Mouse (Mus musculus): ENCODE data around the gene Laptm5.

Gene Laptm5

DNA sequence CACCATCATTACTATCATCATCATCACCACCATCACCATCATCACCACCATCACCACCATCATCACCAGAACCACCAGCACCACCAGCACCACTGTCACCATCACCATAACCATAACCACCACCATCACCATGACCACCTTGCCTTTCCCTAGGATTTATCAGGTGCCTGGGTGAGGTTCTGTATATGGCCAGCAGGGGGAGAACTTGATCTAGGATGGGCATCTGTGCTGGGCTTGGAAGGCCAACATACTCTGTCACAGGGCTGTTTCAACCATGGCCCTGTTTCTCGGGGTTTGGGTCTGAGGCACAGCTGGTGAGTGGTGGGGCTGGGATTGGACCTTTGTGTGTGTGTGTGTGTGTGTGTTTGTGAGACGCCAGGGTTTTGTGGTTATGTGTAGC is 16.6 kb upstream of the Laptm5 start:
- in situ Hi-C loops (cut with MboI, MseI) = loop anchor here (5.0 kb wide), 1 partner anchor 51 kb away; no protein-coding TSS in a partner anchor

DNA sequence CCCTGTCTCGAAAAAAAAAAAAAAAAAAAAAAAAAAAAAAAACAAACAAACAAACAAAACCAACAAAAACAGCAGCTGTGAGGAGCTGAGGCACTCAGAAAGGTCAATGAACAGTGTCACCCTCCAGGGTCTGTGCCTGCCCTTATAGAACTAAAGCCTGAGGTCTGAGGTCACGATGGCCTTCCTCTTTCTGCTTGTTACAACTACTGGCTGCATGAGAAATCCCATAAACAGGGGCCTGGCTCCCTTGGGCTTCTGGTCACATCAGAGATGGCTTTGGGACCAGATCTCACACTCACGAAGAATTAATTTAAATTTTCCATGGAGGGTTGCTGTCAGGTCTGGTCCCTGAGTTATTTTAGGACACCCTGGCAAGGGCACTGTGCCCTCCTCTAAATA is 13.5 kb upstream of the Laptm5 start:
- in situ Hi-C loops (cut with MboI, MseI) = loop anchor here (5.0 kb wide), 1 partner anchor 48 kb away; no protein-coding TSS in a partner anchor

DNA sequence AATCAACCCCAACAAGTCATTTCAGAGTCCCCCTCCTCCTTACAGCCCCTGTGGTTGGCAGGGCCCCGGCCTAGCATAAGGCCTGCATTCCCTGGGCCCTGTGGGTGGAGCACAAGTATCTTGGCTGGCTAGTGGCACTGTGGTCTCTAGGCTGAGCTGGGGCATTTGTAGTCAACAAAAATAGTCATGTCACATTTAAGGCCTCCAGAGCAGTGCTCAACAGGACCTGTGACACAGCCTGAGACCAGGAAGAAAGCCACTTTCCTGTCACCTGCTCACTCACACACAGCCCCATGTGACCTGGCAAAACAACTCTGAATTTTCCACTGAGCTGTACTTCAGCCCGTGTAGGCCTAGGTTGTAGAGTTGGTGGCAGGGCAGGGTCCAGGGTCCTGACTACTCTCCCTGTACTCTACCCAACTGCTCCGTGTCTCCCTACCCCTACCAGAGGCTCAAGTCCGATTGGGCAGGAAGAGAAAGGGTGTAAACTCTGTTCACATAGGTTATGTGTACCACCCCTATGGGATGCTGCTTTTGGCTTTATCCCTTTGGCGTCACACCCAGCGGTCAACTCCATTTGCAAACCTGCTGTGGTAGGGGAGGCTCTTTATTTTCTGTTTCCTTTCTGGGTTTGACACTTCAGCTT is 13.0 kb upstream of the Laptm5 start:
- in situ Hi-C loops (cut with MboI, MseI) = loop anchor here (5.0 to 25.0 kb wide), 5 partner anchors 47 to 1412 kb away; partner anchors contain the start of genes Gm10300, Pum1 and Rab42

DNA sequence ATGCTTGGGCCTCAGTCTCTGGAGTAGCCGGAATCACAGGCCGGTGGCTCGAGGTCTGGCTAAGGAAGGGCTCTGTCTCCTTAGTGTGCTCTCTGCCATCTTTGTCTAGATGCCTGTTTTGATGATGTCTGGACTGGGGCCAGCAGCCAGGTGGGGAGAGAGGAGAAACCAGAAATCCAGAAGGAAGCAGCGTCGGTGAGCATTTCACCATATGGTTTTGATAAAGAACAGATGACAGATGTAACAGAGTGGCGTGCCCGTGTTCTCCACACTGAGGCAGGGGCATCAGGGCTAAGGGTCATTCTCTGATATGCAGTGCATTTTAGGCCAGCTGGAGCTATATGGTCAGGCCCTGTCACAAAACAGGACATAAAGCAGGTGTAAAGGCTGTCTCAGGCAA is 12.2 kb upstream of the Laptm5 start:
- in situ Hi-C loops (cut with MboI, MseI) = loop anchor here (10.0 to 25.0 kb wide), 4 partner anchors 236 to 1412 kb away; partner anchors contain the start of genes Gm10300, Pum1 and Rab42

DNA sequence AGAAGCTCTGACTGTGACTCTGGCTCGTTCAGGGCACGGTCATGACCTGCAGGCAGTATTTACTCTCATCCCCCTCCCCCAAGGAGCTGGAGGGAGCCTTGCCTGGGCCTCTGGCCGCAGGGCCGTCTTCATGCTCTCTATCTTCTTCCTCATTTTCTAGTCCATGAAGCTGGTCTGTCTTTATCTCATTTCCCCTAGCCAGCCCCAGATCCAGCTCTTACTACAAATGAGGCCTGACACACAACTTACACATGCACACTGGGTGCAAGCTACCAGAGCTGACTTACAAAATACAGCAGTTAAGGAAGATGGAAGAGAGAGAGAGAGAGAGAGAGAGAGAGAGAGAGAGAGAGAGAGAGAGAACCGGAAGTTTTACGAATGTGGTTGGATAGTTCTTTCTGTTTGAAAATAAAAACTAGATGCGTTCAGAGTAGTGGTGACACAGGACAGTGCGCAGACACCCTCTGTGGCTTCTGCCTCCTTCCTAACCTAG is 10.6 kb upstream of the Laptm5 start:
- in situ Hi-C loops (cut with MboI, MseI) = loop anchor here (10.0 to 25.0 kb wide), 4 partner anchors 238 to 1410 kb away; partner anchors contain the start of genes Gm10300, Pum1 and Rab42

DNA sequence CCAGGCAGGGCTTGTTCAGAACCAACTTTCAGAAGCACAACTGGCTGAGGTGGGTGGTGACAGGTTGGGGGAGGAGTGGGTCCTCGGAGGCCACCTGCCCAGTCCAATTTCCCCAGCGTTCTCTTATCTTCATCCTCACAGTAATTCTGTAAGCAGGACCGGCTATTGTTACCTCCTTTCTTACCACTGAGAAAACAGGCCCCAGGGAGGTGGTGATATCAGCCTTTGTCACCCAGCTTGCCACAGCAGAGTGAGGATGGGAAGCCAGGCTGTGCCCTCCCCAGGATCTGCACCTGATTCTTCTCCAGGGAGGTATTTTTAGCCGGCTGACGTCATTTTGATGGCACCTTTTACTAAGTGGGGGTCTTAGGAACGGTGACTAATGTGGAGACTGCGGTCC is 7.9 kb upstream of the Laptm5 start:
- in situ Hi-C loops (cut with MboI, MseI) = loop anchor here (10.0 to 25.0 kb wide), 4 partner anchors 240 to 1407 kb away; partner anchors contain the start of genes Gm10300, Pum1 and Rab42

DNA sequence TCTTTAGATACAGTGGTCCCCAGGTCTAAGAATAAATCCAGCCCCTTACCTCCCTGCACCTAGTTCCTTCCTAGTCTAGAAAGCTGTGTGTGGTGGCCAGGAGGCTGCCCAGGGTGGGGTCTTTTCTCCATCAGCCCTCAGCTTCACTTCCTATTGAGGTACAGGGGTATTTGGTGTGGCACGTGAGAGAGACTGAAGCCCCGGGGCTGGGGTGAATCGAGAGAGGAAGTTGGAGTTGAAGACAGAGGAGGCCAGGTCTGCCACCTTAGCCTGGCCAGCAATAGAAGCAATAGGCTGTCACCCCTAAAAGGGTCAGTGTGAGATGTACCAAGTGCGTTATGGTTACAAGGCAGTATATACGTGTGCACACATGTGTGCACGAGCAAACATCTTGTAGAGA is 7.0 kb upstream of the Laptm5 start:
- in situ Hi-C loops (cut with MboI, MseI) = loop anchor here (10.0 to 25.0 kb wide), 4 partner anchors 241 to 1406 kb away; partner anchors contain the start of genes Gm10300, Pum1 and Rab42

DNA sequence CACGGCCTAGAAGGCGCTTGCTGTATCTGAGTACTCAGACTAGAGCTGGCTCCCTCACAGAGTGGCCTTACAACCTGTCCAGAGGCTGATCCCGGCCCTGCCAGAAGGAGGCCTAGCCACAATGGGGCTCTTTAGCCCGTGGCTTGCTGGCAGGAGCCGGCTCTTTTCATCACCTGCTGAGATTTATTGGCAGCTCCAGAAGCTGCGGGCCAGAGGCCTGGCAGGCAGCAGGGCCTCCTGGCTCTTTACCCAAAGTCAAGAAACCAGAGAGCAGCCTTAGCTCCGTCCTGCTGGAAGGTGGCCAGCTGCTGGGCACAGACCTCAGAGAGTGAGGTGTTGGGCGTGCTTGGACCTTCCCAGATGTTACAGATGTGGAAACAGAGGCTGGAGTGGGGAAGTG is 6.6 kb upstream of the Laptm5 start:
- in situ Hi-C loops (cut with MboI, MseI) = loop anchor here (10.0 to 25.0 kb wide), 4 partner anchors 241 to 1406 kb away; partner anchors contain the start of genes Gm10300, Pum1 and Rab42

DNA sequence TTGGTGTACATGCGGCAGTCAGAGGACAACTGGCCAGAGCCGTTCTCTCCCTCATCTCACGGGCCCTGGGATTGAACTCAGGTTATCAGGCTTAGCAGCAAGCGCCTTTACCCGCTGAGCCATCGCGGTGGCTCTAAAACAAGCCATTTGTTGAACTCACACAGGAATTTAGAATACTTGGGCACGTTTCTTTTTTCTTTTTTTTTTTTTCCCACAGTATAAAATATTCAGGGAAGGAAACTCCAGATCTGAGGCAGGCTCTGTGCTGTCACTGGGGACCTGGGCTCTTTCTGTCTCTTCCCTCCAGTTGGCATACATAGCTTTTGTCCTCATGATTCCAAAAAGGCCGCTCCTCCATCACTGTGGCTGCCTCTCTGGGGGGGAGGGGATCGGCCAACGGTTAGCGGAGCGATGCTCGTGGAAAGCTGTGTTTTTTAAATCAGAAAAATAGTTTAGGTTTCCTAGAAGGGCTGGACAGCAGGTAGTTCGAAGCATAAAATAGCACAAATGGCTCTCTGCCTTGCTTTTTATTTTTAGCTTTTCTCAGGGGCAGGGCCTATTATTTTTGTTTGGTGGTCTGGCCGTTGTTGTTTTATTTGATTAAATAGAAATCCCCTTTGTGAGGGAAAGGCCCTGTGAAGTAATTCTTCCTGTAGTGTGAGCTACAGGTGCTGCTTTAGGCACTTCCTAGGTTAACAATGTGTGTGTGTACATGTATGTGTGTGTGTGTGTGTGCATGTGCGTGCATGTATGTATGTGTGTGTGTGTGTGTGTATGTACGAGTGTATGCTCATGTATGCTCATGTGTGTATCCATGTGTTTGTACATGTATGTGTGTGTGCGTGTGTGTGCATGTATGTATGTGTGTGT is 5.5 kb upstream of the Laptm5 start:
- in situ Hi-C loops (cut with MboI, MseI) = loop anchor here (10.0 to 25.0 kb wide), 4 partner anchors 243 to 1405 kb away; partner anchors contain the start of genes Gm10300, Pum1 and Rab42

DNA sequence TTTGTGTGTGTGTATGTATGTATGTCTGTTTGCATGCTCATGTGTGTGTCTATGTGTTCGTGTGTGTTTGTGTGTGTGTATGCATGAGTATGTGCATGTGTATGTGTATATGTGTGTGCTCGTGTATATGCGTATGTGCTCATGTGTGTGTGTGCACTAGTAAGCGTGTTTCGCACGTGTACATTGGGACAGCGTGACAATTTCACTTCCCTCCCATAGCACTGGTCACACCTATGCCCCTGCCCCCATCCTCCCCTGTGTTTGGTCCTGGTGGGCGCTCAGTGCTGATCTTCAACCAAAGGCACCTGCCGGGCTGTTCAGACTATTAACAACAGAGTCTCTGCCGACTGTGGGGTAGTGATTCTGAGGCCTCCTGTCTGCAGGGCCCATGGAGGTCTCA is 4.8 kb upstream of the Laptm5 start:
- in situ Hi-C loops (cut with MboI, MseI) = loop anchor here (10.0 to 25.0 kb wide), 4 partner anchors 243 to 1404 kb away; partner anchors contain the start of genes Gm10300, Pum1 and Rab42

DNA sequence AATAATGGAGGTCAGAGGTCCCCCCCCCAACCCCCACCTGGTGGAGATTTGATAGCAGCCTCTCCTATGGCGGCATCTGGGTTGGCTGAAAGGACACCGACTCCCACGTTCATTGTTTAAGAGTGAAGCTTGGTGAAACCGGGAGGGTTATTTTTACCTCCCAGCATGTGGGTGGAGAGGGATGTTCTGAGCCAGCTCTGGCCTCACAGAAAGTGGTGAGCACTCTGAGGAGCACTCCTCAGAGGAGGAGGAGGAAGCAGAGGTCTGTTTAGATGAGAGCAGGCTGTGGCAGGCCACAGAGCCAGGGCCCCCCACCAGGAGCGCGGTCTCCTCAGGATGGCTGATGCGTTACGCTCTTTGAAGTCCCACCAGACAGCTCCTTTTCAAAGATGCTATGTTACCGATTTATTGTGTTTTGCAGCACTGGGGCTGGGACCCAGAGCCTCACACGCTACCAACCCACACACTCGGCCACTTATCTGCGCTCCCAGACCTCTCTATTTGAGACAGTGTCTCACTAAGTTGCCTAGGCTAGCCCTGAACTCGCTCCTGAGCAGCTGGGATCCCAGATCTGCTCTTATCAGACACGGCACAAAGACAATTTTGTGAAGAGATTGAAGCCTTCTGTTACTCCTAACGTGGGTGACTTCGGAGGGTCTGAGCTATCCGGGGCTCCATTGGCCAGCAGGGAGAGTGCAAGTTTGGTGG is 3.6 kb upstream of the Laptm5 start:
- in situ Hi-C loops (cut with MboI, MseI) = loop anchor here (10.0 to 25.0 kb wide), 4 partner anchors 245 to 1403 kb away; partner anchors contain the start of genes Gm10300, Pum1 and Rab42

DNA sequence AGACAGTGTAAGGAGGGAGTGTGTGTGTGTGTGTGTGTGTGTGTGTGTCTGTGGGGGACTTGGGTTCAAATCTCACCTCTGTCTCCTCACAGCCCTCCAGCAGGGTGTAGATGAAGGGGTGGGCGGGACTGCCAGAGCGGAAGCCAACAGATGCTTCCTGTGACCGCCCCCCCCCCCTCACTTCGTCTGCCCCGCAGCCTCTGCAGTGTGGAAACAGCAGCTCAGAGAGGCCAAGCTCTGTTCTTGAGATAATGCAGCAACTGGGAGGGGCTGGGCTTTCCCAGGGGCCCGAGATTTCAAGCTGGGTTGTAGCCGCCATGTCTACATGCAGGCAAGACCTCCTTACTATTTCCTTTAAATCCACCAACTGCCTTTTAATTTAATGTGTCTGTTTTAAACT is 2.3 kb upstream of the Laptm5 start:
- in situ Hi-C loops (cut with MboI, MseI) = loop anchor here (25.0 kb wide), 3 partner anchors 1148 to 1402 kb away; partner anchors contain the start of genes Gm10300 and Rab42

DNA sequence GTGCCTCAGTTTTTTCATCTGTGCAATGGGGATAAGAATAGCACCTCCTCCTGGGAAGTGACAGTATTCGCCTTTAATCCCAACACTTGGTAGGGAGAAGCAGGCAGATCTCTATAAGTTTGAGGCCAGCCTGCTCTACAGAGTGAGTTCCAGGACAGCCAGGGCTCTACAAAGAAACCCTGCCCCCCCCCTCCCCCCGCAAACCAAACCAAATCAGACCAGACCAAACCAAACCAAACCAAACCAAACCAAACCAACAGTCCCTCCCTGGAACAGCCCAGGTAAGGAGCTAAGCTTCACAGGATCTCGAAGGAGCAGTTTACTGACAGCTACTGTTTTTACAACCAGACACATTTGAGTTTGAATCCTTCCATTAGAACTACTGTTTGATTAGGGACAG is 299 bp upstream of the Laptm5 start:
- in situ Hi-C loops (cut with MboI, MseI) = loop anchor here (25.0 kb wide), 3 partner anchors 1150 to 1400 kb away; partner anchors contain the start of genes Gm10300 and Rab42

DNA sequence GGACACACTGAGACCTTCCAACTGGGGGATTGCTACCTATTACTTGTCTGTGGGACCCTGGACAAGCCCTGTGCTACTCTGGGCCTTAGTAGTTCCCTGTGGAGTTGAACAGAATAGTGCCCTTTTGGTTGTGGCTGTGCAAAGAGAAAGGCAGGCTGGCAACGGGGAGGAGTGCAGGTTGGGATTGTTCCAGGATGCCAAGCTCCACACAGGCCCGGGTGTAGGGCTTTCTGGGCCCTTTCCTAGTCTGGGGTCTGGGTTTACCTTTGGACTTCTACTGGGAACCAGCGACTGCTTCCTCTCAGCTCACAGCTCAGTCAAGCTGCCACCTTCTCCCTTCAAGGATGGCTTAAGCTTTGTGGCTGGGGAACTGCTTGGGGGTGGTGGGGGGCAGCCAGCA is 586 bp downstream of the Laptm5 start:
- in situ Hi-C loops (cut with MboI, MseI) = loop anchor here (25.0 kb wide), 3 partner anchors 1149 to 1399 kb away; partner anchors contain the start of genes Gm10300 and Rab42

DNA sequence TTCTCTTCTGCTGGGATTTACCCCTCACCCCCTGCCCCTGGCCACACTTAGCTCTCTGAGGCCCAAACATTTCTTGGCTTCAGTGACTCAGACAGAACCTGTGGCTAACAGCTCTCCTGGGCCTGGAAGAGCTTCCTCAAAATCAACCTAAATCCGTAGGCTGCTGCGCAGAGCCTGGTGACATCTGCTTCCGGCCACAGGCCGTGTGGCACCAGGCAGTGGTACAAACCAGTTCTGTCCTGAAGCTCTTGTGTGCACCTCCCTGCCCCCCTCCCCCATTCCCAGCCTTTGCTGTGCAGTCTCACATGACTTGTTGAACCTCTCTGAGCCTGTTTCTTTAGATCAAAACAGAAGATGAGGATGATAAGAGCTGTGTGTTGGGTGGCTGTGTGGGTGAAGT is 1.1 kb downstream of the Laptm5 start:
- in situ Hi-C loops (cut with MboI, MseI) = loop anchor here (25.0 kb wide), 3 partner anchors 1148 to 1398 kb away; partner anchors contain the start of genes Gm10300 and Rab42

DNA sequence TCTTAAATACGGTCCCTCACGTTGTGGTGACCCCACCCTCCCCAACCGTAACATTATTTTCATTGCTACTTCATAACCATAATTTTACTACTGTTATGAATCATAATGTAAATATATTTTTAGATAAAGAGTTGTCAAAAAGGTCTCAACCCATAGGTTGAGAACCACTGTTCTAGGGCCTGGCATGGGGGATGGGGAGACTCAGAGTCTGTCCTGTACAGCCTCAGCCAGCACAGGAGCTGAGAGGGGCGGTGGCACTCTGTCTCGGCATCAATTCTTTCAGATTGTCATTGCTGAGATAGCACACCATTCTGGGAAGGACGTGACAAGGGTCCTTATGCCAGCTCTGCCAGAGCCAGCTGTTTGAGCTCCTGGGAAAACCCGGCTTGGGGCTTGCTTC is 1.6 kb downstream of the Laptm5 start:
- in situ Hi-C loops (cut with MboI, MseI) = loop anchor here (25.0 kb wide), 3 partner anchors 1148 to 1398 kb away; partner anchors contain the start of genes Gm10300 and Rab42

DNA sequence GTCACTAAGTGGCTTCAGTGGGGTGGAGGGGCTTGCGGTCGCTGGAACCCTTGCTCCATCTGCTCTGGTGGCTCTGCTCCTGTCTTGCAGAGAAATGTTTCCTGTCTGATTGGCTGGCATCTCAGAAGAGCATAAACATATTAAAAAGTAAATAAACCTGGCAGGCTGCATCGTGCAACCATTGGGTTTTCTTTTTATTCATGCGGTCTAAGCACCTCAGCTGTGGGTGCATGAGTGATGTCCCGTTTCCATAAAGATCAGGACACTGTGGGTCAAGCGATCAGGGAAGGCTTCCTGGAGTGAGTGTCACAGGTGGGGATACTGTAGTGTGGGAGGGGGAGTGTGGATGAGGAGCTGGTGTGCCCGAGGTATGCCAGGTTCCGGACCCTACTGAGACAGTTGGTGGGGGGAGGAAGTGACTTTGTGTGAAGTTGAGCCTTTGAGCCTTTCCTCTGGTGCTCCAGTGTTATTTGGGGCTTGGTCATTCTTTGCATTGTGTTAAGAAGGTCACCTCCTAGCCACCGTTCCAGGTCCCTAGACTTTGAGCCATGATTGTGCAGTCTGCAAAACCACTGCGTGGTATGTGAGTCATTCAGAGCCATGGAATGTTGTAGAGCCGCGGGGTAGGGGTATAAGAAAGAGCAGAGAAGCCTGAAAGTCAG is 2.2 kb downstream of the Laptm5 start:
- in situ Hi-C loops (cut with MboI, MseI) = loop anchor here (25.0 kb wide), 3 partner anchors 1147 to 1397 kb away; partner anchors contain the start of genes Gm10300 and Rab42

DNA sequence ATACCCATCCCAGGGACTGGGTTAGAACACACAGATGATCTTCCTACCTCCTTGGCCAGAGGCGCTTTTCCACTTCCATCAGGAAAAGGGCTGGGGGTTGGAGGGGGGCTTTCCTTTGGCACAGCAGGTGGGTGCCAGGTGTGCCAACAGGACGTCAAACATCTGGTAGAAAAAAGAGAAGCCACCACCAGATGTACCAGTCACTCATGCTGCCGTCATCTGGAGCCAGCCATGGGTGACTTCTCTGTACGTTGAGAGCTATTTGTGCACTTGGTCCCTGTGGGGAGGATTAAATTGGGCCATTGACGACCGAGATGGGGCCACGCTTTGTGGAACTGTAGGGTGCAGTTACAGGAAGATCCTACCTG is 2.7 kb downstream of the Laptm5 start:
- in situ Hi-C loops (cut with MboI, MseI) = loop anchor here (25.0 kb wide), 3 partner anchors 1147 to 1397 kb away; partner anchors contain the start of genes Gm10300 and Rab42

DNA sequence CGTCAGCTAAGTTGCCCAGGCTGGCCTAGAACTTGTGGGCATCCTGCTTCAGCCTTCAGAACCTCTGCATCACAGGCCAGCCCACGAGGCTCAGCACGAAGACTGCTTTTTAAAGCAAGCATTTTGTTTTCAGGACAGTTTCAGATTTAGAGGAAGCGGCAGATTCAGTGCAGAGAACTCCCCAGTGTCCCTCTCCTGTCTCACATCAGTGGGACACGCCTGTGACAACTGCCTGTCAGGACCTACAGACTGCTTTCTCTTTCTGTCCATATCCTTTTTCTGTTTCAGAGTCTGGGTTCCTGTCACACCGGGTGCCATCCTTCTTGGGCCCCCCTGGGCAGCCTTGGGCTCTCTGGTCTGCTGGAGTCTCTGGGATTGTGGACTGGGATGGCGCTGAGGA is 3.7 kb downstream of the Laptm5 start:
- in situ Hi-C loops (cut with MboI, MseI) = loop anchor here (25.0 kb wide), 3 partner anchors 1146 to 1396 kb away; partner anchors contain the start of genes Gm10300 and Rab42

DNA sequence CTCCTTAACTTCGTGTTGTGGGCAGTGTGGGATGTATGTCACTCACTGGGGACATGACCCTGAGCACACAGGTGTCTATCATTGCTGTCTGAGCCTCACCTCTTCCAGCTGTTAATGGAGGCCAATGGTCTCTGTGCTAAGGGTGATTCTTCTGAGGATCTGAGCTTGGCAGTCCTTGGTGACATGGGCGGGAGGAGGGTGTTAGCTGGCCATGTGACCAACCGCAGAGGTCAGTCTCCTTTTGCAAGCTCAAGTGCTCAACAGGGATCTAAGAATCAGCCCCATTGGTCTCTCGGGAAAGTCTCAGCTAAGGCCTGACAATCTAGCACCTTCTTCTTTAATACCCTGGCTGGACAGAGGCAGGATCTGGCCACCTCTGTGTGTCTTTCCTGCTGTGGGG is 4.6 kb downstream of the Laptm5 start:
- in situ Hi-C loops (cut with MboI, MseI) = loop anchor here (25.0 kb wide), 3 partner anchors 1145 to 1395 kb away; partner anchors contain the start of genes Gm10300 and Rab42
